Mouse (Mus musculus) brain, embryonic 14.5 days (tissue): ENCODE results near the gene Cmip.

Source experiments
- CTCF ChIP-seq: fragments of 200-500 bp; IDR thresholded peaks from 2 replicates; pipeline ENCODE4 v1.5.1; 2012; ENCODE audit warnings: inconsistent platforms, mild to moderate bottlenecking, moderate library complexity, borderline replicate concordance; ENCODE audit not compliant: insufficient read depth, insufficient read length; ENCODE audit errors: extremely low read depth
- POLR2A ChIP-seq: fragments of 200-500 bp; IDR thresholded peaks from 2 replicates; pipeline ENCODE4 v1.6.1; 2012; ENCODE audit warnings: mild to moderate bottlenecking, inconsistent platforms, borderline replicate concordance; ENCODE audit not compliant: poor library complexity, insufficient read depth, insufficient read length, severe bottlenecking; ENCODE audit errors: extremely low read depth

GRCm38 (mm10) chr8:117257821-117258575, 1.1 kb downstream of the Cmip start:
- peak; percentile 24; the same call in 1 of the 2 replicates for TF ChIP-seq POLR2A
- no peak for TF ChIP-seq CTCF
